Mouse (Mus musculus) heart, adult 18-20 months (tissue): ENCODE results near the gene Crtc3. TPM values are rescaled to one million over a fixed set of nuclear protein-coding genes. Genes with fewer than 3 reads are reported as not detected.

Source experiments
- DNase-seq, 2 experiments: peaks; one replicate each; pipeline ENCODE4 v3.0.0; 2021 to 2022; ENCODE audit warnings: mixed read lengths in 1 of 2
- total RNA-seq, 2 experiments: library from RNA; stranded (reverse); gene quantifications; 2 replicates each; pipeline ENCODE4 v1.2.3; 2021

Gene Crtc3
- total RNA-seq, 2 experiments from 2014 or later: 10.3 to 11.8 TPM

- no peak for DNase-seq
Observed at GRCm38 (mm10) chr7:80602574-80602973, 86.1 kb downstream of the Crtc3 start.

DNA sequence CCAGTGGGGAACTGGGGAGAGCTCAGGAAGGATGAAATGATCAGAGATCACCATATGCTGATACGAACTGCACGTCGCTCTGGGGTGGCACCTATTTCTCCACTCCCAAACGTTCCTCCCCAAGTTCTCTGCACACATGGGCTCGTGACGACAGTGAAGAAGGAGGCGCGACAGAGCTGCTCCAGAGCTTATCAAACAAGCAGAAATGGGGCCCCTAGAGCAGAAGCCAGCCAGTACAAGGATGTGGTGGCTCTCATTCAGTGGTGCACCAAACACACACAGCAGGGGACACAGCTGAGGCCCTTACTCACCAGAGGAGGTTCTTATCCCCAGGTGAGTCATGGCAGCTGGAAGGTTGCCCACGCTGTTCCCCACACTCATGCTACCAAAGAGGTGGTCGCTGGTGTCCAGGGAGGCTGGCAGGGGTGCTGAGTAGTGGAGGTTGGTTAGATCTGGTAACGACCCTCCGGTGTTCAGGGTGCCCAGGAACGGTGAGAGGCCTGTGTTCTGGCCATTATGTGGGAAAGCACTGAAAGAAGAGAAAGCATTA is 90.2 kb downstream of the Crtc3 start:
- no peak for DNase-seq

GRCm38 (mm10) chr7:80597900-80598299 is 90.8 kb downstream of the Crtc3 start:
- DNase-seq: no peak

DNA sequence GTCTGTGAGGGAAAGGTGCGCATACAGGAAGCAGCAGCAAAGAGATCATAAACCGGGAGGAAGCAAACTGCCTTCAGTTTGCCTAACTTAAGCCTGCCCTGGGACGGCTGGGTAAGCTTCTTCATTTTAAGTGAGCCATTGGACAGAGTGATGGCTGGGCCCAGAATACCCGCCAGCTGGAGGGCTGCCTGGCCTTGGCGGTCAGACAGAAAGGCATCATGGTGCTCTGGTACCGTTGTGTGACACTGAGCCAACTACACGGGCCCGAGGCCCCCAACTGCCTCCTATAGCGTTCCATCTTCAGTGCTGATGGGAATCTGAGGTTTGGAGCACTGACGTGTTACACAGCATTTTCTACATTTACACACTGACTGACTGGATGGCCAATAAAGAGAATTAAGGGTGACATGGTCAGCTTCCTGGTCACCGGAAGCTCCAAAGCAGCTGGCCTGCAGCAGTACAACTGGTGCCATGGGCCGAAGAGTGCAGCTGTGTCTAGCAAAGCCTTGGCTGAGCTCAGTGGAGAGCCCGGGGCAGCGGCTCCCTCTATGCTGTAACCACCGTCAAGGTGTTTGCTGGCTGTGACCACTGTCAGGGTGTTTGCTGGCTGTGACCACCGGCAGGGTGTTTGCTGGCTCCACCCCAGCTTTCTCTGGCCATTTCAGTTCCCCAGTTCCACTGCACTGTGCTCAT is 99.5 kb downstream of the Crtc3 start:
- peak; percentile 53 to 56 for DNase-seq

- peak; percentile 41 to 59 for DNase-seq
Observed at GRCm38 (mm10) chr7:80587684-80588083, 101.0 kb downstream of the Crtc3 start.

GRCm38 (mm10) chr7:80586681-80587660 is 101.7 kb downstream of the Crtc3 start:
- DNase-seq: peak; percentile 45 to 69

DNA sequence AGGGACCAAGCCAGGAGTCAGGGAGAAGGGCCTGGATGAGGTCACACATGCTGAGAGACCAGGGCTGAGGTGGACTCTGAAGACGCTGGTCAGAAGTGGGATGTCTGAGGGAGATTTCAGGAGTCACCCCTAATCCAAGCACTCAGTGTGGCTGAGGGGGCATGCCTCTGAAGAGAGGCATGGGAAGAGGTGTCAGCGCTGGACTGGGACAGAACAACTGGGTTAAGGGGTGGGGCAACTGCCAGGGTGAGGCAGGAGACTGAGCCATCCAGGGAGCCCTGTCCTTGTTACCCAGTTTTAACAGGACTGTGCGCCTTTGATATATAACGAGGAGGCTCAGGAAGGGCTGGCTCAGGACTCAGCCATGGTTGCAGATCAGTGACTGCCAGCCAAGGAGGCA is 102.5 kb downstream of the Crtc3 start:
- DNase-seq: peak in 1 of 2 experiments; percentile 28

GRCm38 (mm10) chr7:80585380-80585779 is 103.3 kb downstream of the Crtc3 start:
- DNase-seq: no peak

DNA sequence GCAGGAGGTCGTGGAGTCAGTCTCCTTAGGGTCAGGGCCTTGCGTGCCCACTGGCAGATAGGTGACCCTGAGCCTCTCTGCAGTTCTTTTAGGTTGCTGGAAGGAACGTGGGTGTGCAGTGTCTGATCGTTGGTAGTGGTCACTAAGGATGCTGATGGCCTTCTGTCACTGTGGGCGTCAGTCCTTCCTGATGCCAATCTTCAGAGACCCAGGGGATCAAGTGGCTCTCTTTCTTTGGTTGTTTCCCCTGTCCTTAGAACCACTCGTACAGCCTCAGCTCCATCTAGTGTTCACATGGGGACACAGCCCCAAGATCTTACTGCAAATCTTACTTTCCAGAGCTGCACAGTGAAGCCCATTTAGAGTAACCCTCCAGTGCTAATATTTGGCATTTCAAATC is 104.7 kb downstream of the Crtc3 start:
- peak; percentile 70 to 79 for DNase-seq

DNA sequence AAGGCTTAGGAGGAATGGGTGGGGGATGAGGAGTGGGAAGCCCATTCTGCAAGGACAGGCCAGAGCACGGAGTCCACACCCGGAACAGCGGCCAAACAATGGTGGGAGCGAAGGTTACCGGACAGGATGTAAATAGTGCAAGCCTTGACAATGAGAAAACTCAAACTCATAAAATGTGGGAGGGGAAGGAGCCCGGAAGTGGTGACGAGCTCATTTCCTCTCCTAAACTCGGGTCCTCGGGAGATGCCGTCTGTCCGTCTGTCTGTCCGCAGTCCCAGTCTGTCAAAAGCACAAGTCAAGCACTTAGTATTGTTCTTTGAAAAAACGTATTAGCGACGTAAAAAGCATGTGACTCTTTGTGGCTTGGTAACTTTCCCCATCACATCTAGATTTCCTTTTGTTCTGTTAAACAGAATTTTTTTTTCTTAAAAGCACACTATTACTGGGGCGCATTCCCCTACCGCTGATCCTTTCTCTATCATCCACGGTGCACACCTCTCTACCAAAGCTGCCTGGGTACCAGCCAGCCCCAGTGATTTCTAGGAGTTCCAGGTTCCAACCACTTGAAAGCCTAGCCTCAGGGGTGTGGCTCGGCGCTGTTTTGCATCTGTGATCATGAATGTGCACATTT is 105.7 kb downstream of the Crtc3 start:
- DNase-seq: peak; percentile 64 to 73

GRCm38 (mm10) chr7:80580368-80580767 is 108.3 kb downstream of the Crtc3 start:
- peak in 1 of 2 experiments; percentile 51 for DNase-seq

- no peak for DNase-seq
Observed at GRCm38 (mm10) chr7:80577417-80577980, 111.2 kb downstream of the Crtc3 start.

DNA sequence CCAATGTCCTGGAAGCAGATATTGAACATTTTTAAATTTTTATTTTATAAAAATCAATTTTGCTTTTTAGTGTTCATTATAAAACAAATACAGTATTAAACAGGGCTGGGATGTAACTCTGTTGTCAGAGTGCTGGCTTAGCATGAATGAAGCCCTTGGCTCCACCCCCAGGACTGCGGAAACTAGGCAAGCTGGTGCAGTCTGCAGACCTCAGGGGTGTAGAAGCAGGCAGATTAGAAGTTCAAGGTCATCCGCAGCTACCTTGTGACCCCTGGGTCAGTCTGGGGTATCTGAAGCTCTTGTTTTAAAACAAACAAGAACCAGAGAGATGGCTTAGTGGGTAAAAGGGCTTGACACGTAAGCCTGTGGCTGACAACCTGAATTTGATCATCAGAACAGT is 112.1 kb downstream of the Crtc3 start:
- DNase-seq: no peak

DNA sequence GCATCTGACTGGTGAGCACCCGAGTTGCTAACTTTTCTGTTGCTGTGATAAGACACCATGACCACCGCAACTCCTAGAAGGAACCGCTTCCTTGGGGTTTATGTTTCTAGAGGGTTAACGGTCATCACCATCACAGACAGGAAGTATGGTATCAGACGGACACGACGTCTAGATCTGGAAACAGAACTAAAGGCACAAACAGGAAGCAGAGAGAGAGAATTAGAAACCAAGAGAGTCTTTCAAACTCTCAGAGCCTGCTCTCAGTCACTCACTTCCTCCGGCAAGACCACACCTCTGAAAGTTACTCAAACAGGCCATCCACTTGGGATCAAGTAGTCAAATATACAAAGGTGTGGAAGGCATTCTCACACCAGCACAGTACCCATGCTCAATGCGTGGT is 112.9 kb downstream of the Crtc3 start:
- no peak for DNase-seq

DNA sequence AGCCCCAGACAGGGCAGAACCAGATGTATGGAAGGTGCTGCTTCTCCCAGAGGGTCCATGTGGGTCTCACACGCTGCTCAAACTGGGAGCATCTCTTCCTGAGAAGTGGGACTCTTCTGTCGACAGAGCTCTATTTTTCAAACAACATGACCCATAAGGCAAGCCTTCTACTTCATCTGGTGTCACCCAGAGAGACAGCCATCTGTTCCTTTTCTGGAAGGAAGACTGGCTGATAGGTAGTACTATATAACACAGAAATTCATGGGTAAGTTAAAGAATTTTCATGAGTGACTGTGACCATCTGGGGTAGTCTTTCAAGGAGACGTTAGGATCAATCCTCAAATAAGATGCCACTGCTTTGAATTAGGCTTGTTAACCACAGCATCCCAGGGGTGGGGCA is 115.6 kb downstream of the Crtc3 start:
- DNase-seq: no peak

GRCm38 (mm10) chr7:80567982-80568381 is 120.7 kb downstream of the Crtc3 start:
- DNase-seq: no peak

GRCm38 (mm10) chr7:80561931-80562330 is 126.7 kb downstream of the Crtc3 start:
- DNase-seq: no peak

- DNase-seq: no peak
Observed at GRCm38 (mm10) chr7:80561271-80561670, 127.4 kb downstream of the Crtc3 start.

GRCm38 (mm10) chr7:80558572-80558971 is 130.1 kb downstream of the Crtc3 start:
- no peak for DNase-seq

DNA sequence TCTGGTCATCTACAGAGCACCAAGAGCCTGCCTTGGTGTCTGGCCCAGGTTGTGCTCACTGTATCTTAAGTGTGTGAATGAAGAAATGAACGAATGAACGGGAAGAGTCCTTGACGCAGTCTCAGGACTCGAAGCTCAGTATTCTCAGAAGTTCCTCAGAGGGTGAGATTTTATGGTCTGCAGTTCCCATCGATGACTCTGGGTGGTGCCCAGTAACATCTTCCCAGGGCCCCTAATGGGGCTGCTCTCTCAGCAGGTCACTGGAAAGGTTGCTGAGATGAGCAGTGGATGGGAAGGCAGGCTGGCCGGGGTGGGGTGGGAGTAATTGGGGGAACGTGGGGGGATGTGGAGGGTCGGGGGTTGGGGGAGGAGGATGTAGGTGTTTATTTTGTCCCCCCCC is 130.6 kb downstream of the Crtc3 start:
- DNase-seq: no peak

- peak; percentile 34 to 49 for DNase-seq
Observed at GRCm38 (mm10) chr7:80557161-80557560, 131.5 kb downstream of the Crtc3 start.

DNA sequence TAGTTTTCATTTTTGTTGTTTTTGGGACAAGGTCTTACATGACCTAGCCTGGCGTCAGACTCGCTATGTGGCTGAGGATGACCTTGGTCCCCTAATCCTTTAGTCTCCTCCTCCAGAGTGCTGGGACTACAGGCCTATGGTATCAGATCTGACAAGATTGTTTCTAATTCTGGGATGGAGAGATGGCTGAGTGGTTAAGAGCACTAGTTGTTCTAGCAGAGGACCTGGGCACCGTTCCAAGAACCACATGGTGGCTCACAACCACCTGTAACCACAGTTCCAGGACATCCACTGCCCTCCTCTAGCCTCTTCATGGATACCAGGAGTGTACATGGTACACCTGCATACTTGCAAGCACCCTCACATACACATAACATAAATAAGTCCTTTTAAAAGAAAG is 132.5 kb downstream of the Crtc3 start:
- peak; percentile 69 to 70 for DNase-seq
